Mouse (Mus musculus) kidney, embryonic 16.5 days (tissue): ENCODE results near the gene Ankrd49. TPM values are rescaled to one million over a fixed set of nuclear protein-coding genes. Genes with fewer than 3 reads are reported as not detected.

Source experiments
- ATAC-seq: fragments of 200-750 bp; cut with Nextera tagmentation; 2 replicates; pipeline ENCODE4 v1.8.0; 2017; ENCODE audit warnings: moderate TSS enrichment; ENCODE audit not compliant: low FRiP score, low TSS enrichment
- H3K27ac ChIP-seq: fragments of 300-500 bp; sonication (generic); 2 replicates; pipeline ENCODE4 v1.5.1; 2014; ENCODE audit warnings: low read length
- H3K27me3 ChIP-seq: fragments of 300-500 bp; sonication (generic); 2 replicates; pipeline ENCODE4 v1.6.1; 2014; ENCODE audit warnings: low read length, control low read depth, mixed read lengths; ENCODE audit not compliant: insufficient read depth
- H3K36me3 ChIP-seq: fragments of 300-500 bp; sonication (generic); 2 replicates; pipeline ENCODE4 v1.6.1; 2014; ENCODE audit warnings: low read length, control low read depth, mixed read lengths; ENCODE audit not compliant: insufficient read depth
- H3K4me1 ChIP-seq: fragments of 300-500 bp; sonication (generic); 2 replicates; pipeline ENCODE4 v1.6.1; 2014; ENCODE audit warnings: low read length, control low read depth, mixed read lengths; ENCODE audit not compliant: insufficient read depth
- H3K4me2 ChIP-seq: fragments of 300-500 bp; sonication (generic); replicated peaks from 2 replicates; pipeline ENCODE4 v1.6.1; 2014; ENCODE audit warnings: low read depth, low read length
- H3K4me3 ChIP-seq: fragments of 300-500 bp; sonication (generic); 2 replicates; pipeline ENCODE4 v1.5.1; 2014; ENCODE audit warnings: mild to moderate bottlenecking, low read length
- H3K9ac ChIP-seq: fragments of 300-500 bp; sonication (generic); replicated peaks from 2 replicates; pipeline ENCODE4 v1.6.1; 2014; ENCODE audit warnings: low read length
- H3K9me3 ChIP-seq: fragments of 300-500 bp; sonication (generic); 2 replicates; pipeline ENCODE4 v1.6.1; 2016; ENCODE audit warnings: low read length, control low read depth
- WGBS: fragments of 180-500 bp; shearing (Covaris S2); extraction: QIAGEN DNeasy Blood & Tissue Kit; methylation state at CpG from one replicate; pipeline ENCODE4 v1.1.7; 2014; 5-methylcytosine and 5-hydroxymethylcytosine counted together
- polyA plus RNA-seq: library from polyadenylated mRNA; unstranded; fragments of >200 nt; fragmentation: Nextera tagmentation; extraction: Ambion mirVana; gene quantifications from 2 replicates; pipeline ENCODE4 v1.2.1, GENCODE M21; 2015

The Ankrd49 gene
- polyA plus RNA-seq: 40.3 and 40.5 TPM in 2 replicates

GRCm38 (mm10) chr9:14784039-14785002 is at the start of gene Ankrd49, which contains the start of gene Mre11a:
Gene Ankrd49 (minus strand): TSS chr9:14784856.
Gene Mre11a (plus strand): TSS chr9:14784654.
- Histone ChIP-seq H3K4me1 (0 out of 2 replicates have a peak, but pooled peaks cover 10% of the 10 kb centered on the region), H3K4me2 (peak within 1 kb of the TSS; percentile 92), H3K4me3 (peak within 1 kb of the TSS; percentile 63), H3K27ac (peak within 1 kb of the TSS; percentile 93), H3K9ac (peak within 1 kb of the TSS; percentile 77), H3K27me3 (no peaks in the 10 kb centered on the region), H3K9me3 (no peaks in the 10 kb centered on the region), H3K36me3 (peaks cover 25% of the 10 kb centered on the region)
- peak; percentile 100 for ATAC-seq
- under 1% methylated on average over 62 of the region's 62 CpGs for WGBS

GRCm38 (mm10) chr9:14832046-14832445 is 47.4 kb upstream of the Ankrd49 start:
- Histone ChIP-seq H3K4me2 (no peak overlapping the region), H3K9ac (no peak overlapping the region), H3K9me3 (no peaks in the 10 kb centered on the region), H3K4me3 (no peak overlapping the region), H3K27ac (no peak overlapping the region), H3K27me3 (no peaks in the 10 kb centered on the region), H3K4me1 (no peaks in the 10 kb centered on the region), H3K36me3 (peaks cover 38% of the 10 kb centered on the region)
- ATAC-seq: no peak
- 85% methylated on average over 5 of the region's 5 CpGs for WGBS

DNA sequence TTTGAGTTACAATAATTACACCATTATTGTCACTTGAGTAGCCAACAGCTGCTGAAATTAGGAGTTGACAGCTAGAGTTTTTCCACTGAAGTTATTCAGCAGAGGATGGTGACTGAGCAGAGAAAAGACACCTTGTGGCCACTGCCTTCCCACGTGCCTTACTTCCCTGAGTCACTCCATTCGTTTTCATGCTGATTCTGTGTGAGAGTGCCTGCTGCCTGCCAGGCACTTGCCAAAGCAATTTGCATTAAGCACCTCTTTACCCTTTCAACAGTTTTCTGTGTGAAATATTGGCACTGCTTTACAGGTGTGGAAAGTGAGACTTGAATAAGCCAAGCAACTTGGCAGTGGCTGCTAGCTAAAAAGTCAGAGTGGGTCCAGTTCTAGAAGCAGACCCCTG is 43.2 kb upstream of the Ankrd49 start:
- no peak overlapping the region for H3K27ac ChIP-seq
- H3K4me2 ChIP-seq: no peak overlapping the region
- no peaks in the 10 kb centered on the region for H3K9me3 ChIP-seq
- H3K9ac ChIP-seq: no peak overlapping the region
- H3K4me1 ChIP-seq: no peaks in the 10 kb centered on the region
- no peak for ATAC-seq
- no peak overlapping the region for H3K4me3 ChIP-seq
- peaks cover 27% of the 10 kb centered on the region for H3K36me3 ChIP-seq
- no peaks in the 10 kb centered on the region for H3K27me3 ChIP-seq
- 78% methylated on average over 2 of the region's 2 CpGs for WGBS

GRCm38 (mm10) chr9:14824840-14825239 is 40.2 kb upstream of the Ankrd49 start:
- H3K4me1 ChIP-seq: no peaks in the 10 kb centered on the region
- H3K4me2 ChIP-seq: no peak overlapping the region
- WGBS: 84% methylated on average over 5 of the region's 5 CpGs
- H3K4me3 ChIP-seq: no peak overlapping the region
- no peaks in the 10 kb centered on the region for H3K27me3 ChIP-seq
- no peaks in the 10 kb centered on the region for H3K9me3 ChIP-seq
- no peak for ATAC-seq
- no peak overlapping the region for H3K27ac ChIP-seq
- no peak overlapping the region for H3K9ac ChIP-seq
- peaks cover 30% of the 10 kb centered on the region for H3K36me3 ChIP-seq

DNA sequence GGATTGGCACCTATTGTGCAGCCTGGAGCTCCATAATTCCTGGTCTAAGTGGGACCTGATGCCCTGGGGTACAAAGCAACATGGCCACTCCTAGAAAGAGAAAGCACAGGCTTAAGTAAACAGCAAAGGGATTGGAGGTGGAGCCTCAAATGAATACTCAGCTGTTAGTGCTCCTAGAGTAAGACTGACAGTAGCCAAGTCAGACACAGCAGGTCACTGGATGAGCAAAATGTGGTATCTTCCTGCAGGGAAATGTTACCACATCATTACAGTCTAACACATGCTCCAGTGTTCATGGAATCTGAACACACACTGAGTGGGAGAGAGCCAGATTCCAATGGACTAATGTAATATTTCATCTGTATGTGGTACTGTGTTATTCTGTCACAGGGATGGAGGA is 36.7 kb upstream of the Ankrd49 start:
- Histone ChIP-seq H3K36me3 (peaks cover 52% of the 10 kb centered on the region), H3K4me2 (no peak overlapping the region), H3K4me3 (no peak overlapping the region), H3K27ac (no peak overlapping the region), H3K9ac (no peak overlapping the region), H3K4me1 (no peaks in the 10 kb centered on the region), H3K27me3 (no peaks in the 10 kb centered on the region), H3K9me3 (no peaks in the 10 kb centered on the region)
- ATAC-seq: no peak

- H3K4me2 ChIP-seq: no peak overlapping the region
- 93% methylated on average over 5 of the region's 5 CpGs for WGBS
- no peaks in the 10 kb centered on the region for H3K9me3 ChIP-seq
- no peak for ATAC-seq
- no peaks in the 10 kb centered on the region for H3K27me3 ChIP-seq
- no peak overlapping the region for H3K27ac ChIP-seq
- H3K4me1 ChIP-seq: no peaks in the 10 kb centered on the region
- H3K36me3 ChIP-seq: peaks cover 45% of the 10 kb centered on the region
- no peak overlapping the region for H3K4me3 ChIP-seq
- H3K9ac ChIP-seq: no peak overlapping the region
Measured at GRCm38 (mm10) chr9:14810111-14810510, 25.5 kb upstream of the Ankrd49 start.

- no peaks in the 10 kb centered on the region for H3K9me3 ChIP-seq
- no peaks in the 10 kb centered on the region for H3K4me1 ChIP-seq
- no peak overlapping the region for H3K4me3 ChIP-seq
- H3K4me2 ChIP-seq: no peak overlapping the region
- no peak overlapping the region for H3K9ac ChIP-seq
- WGBS: 90% methylated on average over 1 of the region's 1 CpGs
- H3K27ac ChIP-seq: no peak overlapping the region
- ATAC-seq: no peak
- H3K27me3 ChIP-seq: no peaks in the 10 kb centered on the region
- H3K36me3 ChIP-seq: peaks cover 50% of the 10 kb centered on the region
Measured at GRCm38 (mm10) chr9:14806786-14807185, 22.1 kb upstream of the Ankrd49 start.

GRCm38 (mm10) chr9:14805714-14806113 is 21.1 kb upstream of the Ankrd49 start:
- peaks cover 49% of the 10 kb centered on the region for H3K36me3 ChIP-seq
- H3K4me2 ChIP-seq: no peak overlapping the region
- H3K27ac ChIP-seq: no peak overlapping the region
- ATAC-seq: no peak
- H3K9ac ChIP-seq: no peak overlapping the region
- no peaks in the 10 kb centered on the region for H3K9me3 ChIP-seq
- no peak overlapping the region for H3K4me3 ChIP-seq
- no peaks in the 10 kb centered on the region for H3K4me1 ChIP-seq
- H3K27me3 ChIP-seq: no peaks in the 10 kb centered on the region
- WGBS: 89% methylated on average over 2 of the region's 2 CpGs

GRCm38 (mm10) chr9:14787356-14787755 is 2.7 kb upstream of the Ankrd49 start:
- Histone ChIP-seq H3K27ac (no peak overlapping the region), H3K9me3 (no peaks in the 10 kb centered on the region), H3K36me3 (peaks cover 13% of the 10 kb centered on the region), H3K27me3 (no peaks in the 10 kb centered on the region), H3K9ac (no peak overlapping the region), H3K4me1 (0 out of 2 replicates have a peak, but pooled peaks cover 10% of the 10 kb centered on the region), H3K4me2 (no peak overlapping the region), H3K4me3 (no peak overlapping the region)
- ATAC-seq: no peak
- 86% methylated on average over 6 of the region's 6 CpGs for WGBS

DNA sequence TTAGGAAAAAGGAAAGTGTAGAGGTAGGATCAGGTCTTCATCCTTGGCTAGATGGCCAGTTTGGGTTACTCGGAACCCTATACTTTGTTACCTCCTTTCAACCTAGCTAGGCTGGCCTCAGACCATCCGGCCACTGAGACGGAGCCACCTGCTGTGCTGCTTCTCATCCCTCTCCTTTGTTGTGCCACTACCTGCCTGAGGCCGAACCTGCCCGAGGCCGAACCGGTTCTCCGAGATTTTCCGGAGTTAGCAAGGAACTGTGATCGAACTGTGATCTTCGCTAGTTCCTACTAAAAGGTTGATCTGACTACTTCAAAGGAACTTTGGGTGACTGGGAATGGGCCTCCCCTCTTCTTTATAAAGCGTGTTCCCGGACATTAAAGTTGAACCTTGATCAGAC is 6.3 kb downstream of the Ankrd49 start:
- Histone ChIP-seq H3K4me1 (no peaks in the 10 kb centered on the region), H3K9me3 (no peaks in the 10 kb centered on the region), H3K4me2 (no peak overlapping the region), H3K4me3 (no peak overlapping the region), H3K27me3 (no peaks in the 10 kb centered on the region), H3K36me3 (peaks cover 19% of the 10 kb centered on the region; the same call in 1 of the 2 replicates), H3K27ac (no peak overlapping the region), H3K9ac (no peak overlapping the region)
- no peak for ATAC-seq
- 41% methylated on average over 13 of the region's 13 CpGs for WGBS
